Mouse (Mus musculus): ENCODE measurements around the gene Ndufs8.

Ndufs8 gene

GRCm38 (mm10) chr19:3903648-3904362, 8.8 kb downstream of the Ndufs8 start:
- DNase-seq: no peak

- DNase-seq: no peak
These were observed 9.6 kb downstream of the Ndufs8 start for GRCm38 (mm10) chr19:3902966-3903365.

GRCm38 (mm10) chr19:3899618-3900017, 13.0 kb downstream of the Ndufs8 start:
- DNase-seq: no peak

GRCm38 (mm10) chr19:3898952-3899351, 13.6 kb downstream of the Ndufs8 start:
- no peak for DNase-seq

GRCm38 (mm10) chr19:3897557-3897956, 15.0 kb downstream of the Ndufs8 start:
- no peak for DNase-seq

GRCm38 (mm10) chr19:3896208-3896607, 16.4 kb downstream of the Ndufs8 start:
- DNase-seq: no peak

- DNase-seq: no peak
These were observed 17.4 kb downstream of the Ndufs8 start for GRCm38 (mm10) chr19:3895171-3895631.

- DNase-seq: no peak
These were observed 18.3 kb downstream of the Ndufs8 start for GRCm38 (mm10) chr19:3894294-3894693.

- no peak for DNase-seq
These were observed 18.9 kb downstream of the Ndufs8 start for GRCm38 (mm10) chr19:3893545-3894116.

- DNase-seq: no peak
These were observed 22.4 kb downstream of the Ndufs8 start for GRCm38 (mm10) chr19:3890181-3890580.

- no peak for DNase-seq
These were observed 23.5 kb downstream of the Ndufs8 start for GRCm38 (mm10) chr19:3889096-3889495.

- DNase-seq: no peak
These were observed 28.1 kb downstream of the Ndufs8 start for GRCm38 (mm10) chr19:3884325-3884990.

- no peak for DNase-seq
These were observed 30.4 kb downstream of the Ndufs8 start for GRCm38 (mm10) chr19:3882214-3882613.

GRCm38 (mm10) chr19:3880054-3880848, 32.3 kb downstream of the Ndufs8 start:
- no peak for DNase-seq

GRCm38 (mm10) chr19:3875045-3875444, 37.5 kb downstream of the Ndufs8 start:
- no peak for DNase-seq

- DNase-seq: peak; percentile 52
These were observed 40.2 kb downstream of the Ndufs8 start for GRCm38 (mm10) chr19:3872373-3872772.

GRCm38 (mm10) chr19:3871468-3871867, 41.1 kb downstream of the Ndufs8 start:
- no peak for DNase-seq

GRCm38 (mm10) chr19:3868290-3868689, 44.3 kb downstream of the Ndufs8 start:
- DNase-seq: no peak

- no peak for DNase-seq
These were observed 47.6 kb downstream of the Ndufs8 start for GRCm38 (mm10) chr19:3864960-3865359.

- no peak for DNase-seq
These were observed 49.9 kb downstream of the Ndufs8 start for GRCm38 (mm10) chr19:3862713-3863112.
